Mouse (Mus musculus) CH12.LX (cell line): ENCODE data around the gene Arsb.

Experiments
- CTCF ChIP-seq, 2 experiments: IDR thresholded peaks in 1 of 2; conservative IDR thresholded peaks in 1 of 2; 2 replicates each; pipeline ENCODE4 v1.5.1; 2011 to 2012; ENCODE audit warnings: low read depth in 2 of 2, low read length in 2 of 2, improper control_type of control experiment in 1 of 2, inconsistent platforms in 1 of 2, mild to moderate bottlenecking in 1 of 2, moderate library complexity in 1 of 2
- EP300 ChIP-seq: IDR thresholded peaks from 2 replicates; pipeline ENCODE4 v1.6.1; 2011; ENCODE audit warnings: low read length, improper control_type of control experiment
- USF1 ChIP-seq: IDR thresholded peaks from 2 replicates; pipeline ENCODE4 v1.6.1; 2014; ENCODE audit warnings: low read depth, mild to moderate bottlenecking, inconsistent platforms, low read length, improper control_type of control experiment
- USF2 ChIP-seq: conservative IDR thresholded peaks from 2 replicates; pipeline ENCODE4 v1.6.1; 2011; ENCODE audit warnings: low read depth, low read length, improper control_type of control experiment
- ZNF384 ChIP-seq: IDR thresholded peaks from 2 replicates; pipeline ENCODE4 v1.6.1; 2012; ENCODE audit warnings: low read depth, low read length, improper control_type of control experiment, inconsistent platforms

DNA sequence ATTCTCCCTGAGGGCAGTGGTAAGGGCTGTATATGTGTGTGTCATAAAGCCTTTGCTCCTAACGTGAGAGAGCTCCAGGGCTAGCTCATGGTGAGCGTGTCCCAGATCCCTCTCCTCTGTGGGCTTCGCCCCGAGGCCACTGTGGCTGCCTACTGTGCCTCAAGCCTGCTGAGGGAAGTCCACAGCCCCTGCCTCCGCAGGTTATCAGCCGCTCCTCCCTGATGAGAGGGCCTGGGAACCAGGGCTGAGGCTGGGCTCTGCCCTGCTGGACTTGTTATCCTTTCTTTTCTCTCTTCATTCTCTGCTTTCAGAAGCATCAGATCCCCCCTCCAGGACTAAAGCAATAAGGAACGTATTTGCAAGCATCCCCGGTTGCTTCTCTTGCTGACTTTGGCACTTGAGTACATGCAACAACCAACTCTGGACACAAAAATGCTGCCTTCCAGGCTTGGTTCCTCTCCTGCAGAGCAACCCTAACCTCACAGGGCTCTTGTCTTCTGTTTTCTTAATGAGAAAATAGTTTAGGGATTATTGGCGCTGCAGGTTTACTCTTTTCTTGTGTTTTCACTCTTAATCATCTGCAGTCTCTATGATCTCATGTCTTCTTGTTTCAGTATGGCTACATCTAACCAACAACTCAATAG is 45.4 kb downstream of the Arsb start:
- TF ChIP-seq ZNF384, result no peak
- no peak for TF ChIP-seq USF2
- TF ChIP-seq USF1, result no peak
- TF ChIP-seq EP300, result no peak
- no peak for TF ChIP-seq CTCF (conservative IDR thresholded peaks at IDR 0.05 in 1 of 2, IDR thresholded peaks at IDR 0.05 in 1 of 2; ENCODE audit: low read depth in 2 of 2, low read length in 2 of 2)
